Mouse (Mus musculus): Measurements from ENCODE around the gene Lbx2. TPM values are rescaled to one million over a fixed set of nuclear protein-coding genes. Genes with fewer than 3 reads are reported as not detected.

Lbx2 gene
- polyA plus RNA-seq, 1 experiment from 2014 or later = 0.27 TPM

DNA sequence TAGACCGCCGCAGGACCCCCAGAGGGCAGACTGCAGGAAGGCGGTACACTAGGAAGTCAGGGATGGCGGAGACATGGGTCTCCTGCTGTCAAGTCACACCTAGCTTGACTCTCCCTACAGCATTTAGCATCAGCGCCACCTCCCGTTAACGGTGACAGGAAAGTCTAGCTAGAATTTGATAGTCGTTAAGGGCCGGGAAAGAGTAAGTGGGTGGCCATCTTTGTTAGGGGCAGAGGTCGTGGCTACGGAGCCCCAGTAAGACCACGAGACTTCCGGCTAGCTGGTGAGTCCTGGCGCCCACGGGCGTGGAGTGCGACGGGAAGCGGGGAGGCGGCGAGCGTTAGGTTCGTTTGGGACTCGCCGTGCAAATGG lies 15.1 kb downstream of the Lbx2 start, which contains the start of the genes Ccdc142 and Gm42688:
TSS of gene Ccdc142 (plus strand) at position 286 of the 372 bp plus-strand sequence.
TSS of gene Gm42688 (plus strand) at position 302 of the 372 bp plus-strand sequence.
- peak within 1 kb of the TSS; percentile 99 for H3K4me2 ChIP-seq
- peak within 1 kb of the TSS; percentile 75 for H3K4me3 ChIP-seq
- no peaks in the 10 kb centered on the region for H3K9me3 ChIP-seq
- peak; percentile 84 for ATAC-seq (ENCODE audit: insufficient number of reproducible peaks, insufficient read depth, low FRiP score, low TSS enrichment, low read depth)
- H3K9ac ChIP-seq = peak within 1 kb of the TSS; percentile 87
- peak within 1 kb of the TSS; percentile 84 for H3K27ac ChIP-seq
- WGBS = 0% methylated on average over 25 of the region's 25 CpGs
- 0 out of 2 replicates have a peak, but pooled peaks cover 3% of the 10 kb centered on the region for H3K36me3 ChIP-seq
- H3K4me1 ChIP-seq = peaks cover 21% of the 10 kb centered on the region
- H3K27me3 ChIP-seq = peaks cover 9% of the 10 kb centered on the region

GRCm38 (mm10) chr6:83101688-83102556 lies 15.8 kb downstream of the Lbx2 start:
- Histone ChIP-seq H3K4me1 (peaks cover 21% of the 10 kb centered on the region), H3K27ac (peak overlapping the region; percentile 84), H3K9ac (peak overlapping the region; percentile 87), H3K4me2 (peak overlapping the region; percentile 99), H3K36me3 (peaks cover 8% of the 10 kb centered on the region; the same call in 1 of the 2 replicates), H3K27me3 (peaks cover 8% of the 10 kb centered on the region), H3K4me3 (peak overlapping the region; percentile 75), H3K9me3 (no peaks in the 10 kb centered on the region)
- peak; percentile 70 for ATAC-seq (ENCODE audit: insufficient number of reproducible peaks, insufficient read depth, low FRiP score, low TSS enrichment, low read depth)
- under 1% methylated on average over 74 of the region's 74 CpGs for WGBS

DNA sequence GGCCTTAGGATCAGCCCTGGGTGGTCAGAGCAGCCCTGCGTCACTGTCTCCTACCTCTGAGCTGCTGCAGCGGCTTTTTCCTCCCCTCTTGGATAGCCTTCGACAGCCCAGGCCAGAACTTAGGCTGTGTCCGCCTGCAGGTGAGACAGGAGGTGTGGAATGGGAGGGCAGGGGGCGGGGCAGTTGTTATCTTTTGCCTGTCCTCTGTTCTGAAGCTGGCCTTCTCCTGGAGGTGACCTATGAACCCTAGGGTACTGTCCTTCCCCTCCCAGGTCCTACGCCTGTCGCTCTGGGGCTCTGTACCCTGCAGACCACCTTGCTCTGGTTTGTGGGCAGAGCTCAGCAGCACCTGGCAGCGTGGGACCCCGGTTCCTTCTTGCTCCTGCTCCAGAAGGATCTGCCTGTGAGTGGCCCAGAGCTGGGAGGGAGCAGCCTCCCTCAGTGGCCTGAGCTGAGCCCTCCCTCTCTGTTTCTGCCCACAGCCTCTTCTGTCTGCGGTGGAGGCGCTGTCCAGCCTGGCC lies 17.0 kb downstream of the Lbx2 start:
- Histone ChIP-seq H3K9me3 (no peaks in the 10 kb centered on the region), H3K9ac (peak overlapping the region; percentile 87), H3K27me3 (peaks cover 8% of the 10 kb centered on the region), H3K4me1 (peaks cover 30% of the 10 kb centered on the region), H3K36me3 (peaks cover 9% of the 10 kb centered on the region; the same call in 1 of the 2 replicates), H3K27ac (no peak overlapping the region), H3K4me2 (peak overlapping the region; percentile 99), H3K4me3 (peak overlapping the region; percentile 75; the same call in 1 of the 2 replicates)
- no peak for ATAC-seq (ENCODE audit: insufficient number of reproducible peaks, insufficient read depth, low FRiP score, low TSS enrichment, low read depth)
- WGBS = 42% methylated on average over 11 of the region's 11 CpGs

DNA sequence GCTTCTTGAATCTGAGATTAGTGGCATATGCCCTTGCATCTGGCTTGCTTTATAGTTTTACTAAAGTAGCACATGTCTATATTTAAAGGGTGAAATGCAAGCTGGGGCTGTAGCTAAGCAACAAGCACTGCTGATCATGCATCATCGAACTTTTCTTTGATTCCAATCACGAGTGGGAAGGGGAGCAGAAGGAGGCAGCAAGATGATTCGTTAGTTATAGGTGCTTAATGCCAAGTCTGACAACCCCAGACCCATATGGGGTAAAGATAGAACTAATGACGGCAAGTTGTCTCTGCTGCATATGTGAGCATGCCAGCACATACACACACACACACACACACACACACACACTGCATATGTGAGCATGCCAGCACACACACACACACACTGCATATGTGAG lies 18.0 kb downstream of the Lbx2 start:
- Histone ChIP-seq H3K4me3 (no peak overlapping the region), H3K9ac (no peak overlapping the region), H3K27ac (no peak overlapping the region), H3K36me3 (peaks cover 9% of the 10 kb centered on the region; the same call in 1 of the 2 replicates), H3K9me3 (no peaks in the 10 kb centered on the region), H3K27me3 (peaks cover 8% of the 10 kb centered on the region), H3K4me2 (no peak overlapping the region), H3K4me1 (peaks cover 34% of the 10 kb centered on the region)
- WGBS = 65% methylated on average over 4 of the region's 4 CpGs
- no peak for ATAC-seq (ENCODE audit: insufficient number of reproducible peaks, insufficient read depth, low FRiP score, low TSS enrichment, low read depth)

DNA sequence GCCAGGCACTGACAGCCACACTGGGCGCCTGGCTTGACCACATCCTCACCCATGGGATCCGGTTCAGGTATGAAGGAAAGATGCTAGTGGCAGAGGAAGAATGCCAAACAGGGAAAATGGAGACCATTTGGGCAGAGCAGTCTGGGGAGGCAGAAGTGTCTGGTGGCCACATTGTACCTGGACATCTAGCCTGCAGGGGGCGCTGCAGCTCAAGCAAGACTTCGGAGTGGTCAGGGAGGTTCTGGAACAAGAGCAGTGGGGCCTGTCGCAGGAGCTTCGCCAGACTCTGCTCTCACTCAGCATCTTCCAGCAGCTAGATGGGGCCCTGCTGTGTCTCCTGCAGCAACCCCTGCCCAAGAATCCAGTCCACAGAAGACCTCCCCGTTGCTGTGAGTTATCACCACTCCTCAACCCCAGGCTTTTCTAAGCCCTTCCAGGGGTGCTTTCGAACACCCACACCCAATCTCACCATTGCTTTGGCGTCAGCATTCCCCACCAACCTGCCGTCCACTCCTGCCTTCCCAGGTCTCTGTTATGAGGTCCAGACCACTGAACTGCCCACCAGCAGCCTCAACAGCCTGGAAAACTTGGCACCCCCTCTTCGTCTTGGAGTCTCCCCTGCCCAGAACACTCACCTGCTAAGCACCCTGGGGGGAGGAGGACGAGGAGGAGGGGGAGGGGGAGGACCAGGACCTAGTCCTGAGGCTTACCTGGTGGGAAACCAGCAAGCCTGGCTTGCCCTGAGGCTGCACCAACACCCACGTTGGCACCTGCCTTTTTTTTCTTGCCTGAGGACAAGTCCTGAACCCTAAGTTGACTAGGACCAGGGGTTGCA lies 21.6 kb downstream of the Lbx2 start:
- H3K36me3 ChIP-seq = peaks cover 13% of the 10 kb centered on the region
- H3K4me3 ChIP-seq = peak overlapping the region; percentile 91
- H3K9ac ChIP-seq = peak overlapping the region; percentile 94; the same call in 1 of the 2 replicates
- peaks cover 30% of the 10 kb centered on the region for H3K4me1 ChIP-seq
- ATAC-seq (ENCODE audit: insufficient number of reproducible peaks, insufficient read depth, low FRiP score, low TSS enrichment, low read depth) = no peak
- H3K27ac ChIP-seq = 0 out of 2 replicates have a peak overlapping the region, but pooled peaks have one; percentile 81
- no peaks in the 10 kb centered on the region; the same call in 1 of the 2 replicates for H3K27me3 ChIP-seq
- peak overlapping the region; percentile 88 for H3K4me2 ChIP-seq
- H3K9me3 ChIP-seq = no peaks in the 10 kb centered on the region
- WGBS = 31% methylated on average over 13 of the region's 13 CpGs

GRCm38 (mm10) chr6:83108762-83109668 lies 22.8 kb downstream of the Lbx2 start, which contains the start of gene Mrpl53:
Mrpl53 (plus strand) TSS chr6:83109040.
- Histone ChIP-seq H3K27me3 (no peaks in the 10 kb centered on the region), H3K4me1 (peaks cover 22% of the 10 kb centered on the region), H3K27ac (peak within 1 kb of the TSS; percentile 81), H3K4me3 (peak within 1 kb of the TSS; percentile 91), H3K9me3 (no peaks in the 10 kb centered on the region), H3K9ac (peak within 1 kb of the TSS; percentile 94), H3K36me3 (peaks cover 13% of the 10 kb centered on the region), H3K4me2 (peak within 1 kb of the TSS; percentile 88)
- ATAC-seq (ENCODE audit: insufficient number of reproducible peaks, insufficient read depth, low FRiP score, low TSS enrichment, low read depth) = peak; percentile 80
- WGBS = under 1% methylated on average over 76 of the region's 76 CpGs

DNA sequence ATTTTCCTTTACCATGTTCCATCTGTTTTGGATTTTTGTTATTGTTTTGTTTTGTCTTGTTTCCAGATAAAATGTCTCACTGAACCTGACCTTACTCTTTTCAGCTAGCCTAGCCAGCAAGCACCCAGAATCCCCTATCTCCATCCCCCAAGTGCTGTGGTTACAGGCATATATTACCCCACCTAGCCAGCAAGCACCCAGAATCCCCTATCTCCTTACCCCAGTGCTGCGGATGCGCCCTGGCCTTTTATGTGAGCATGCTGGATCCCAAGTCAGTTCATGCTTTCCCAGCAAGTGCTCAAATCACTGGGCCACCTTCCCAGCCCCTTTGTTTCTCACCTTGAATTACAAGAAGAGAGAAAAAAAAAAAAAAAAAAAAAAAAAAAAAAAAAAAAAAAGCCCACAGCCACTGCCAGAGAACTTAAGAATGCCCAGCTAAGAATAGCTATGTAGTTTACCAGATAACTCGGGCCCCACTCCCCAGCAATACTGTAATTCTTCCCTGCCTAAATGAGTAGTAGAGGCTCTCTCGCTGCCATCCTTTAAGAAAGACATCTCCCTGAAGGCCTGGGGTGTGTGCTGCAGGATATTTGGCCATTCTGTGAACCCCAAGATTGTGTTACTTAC lies 25.5 kb downstream of the Lbx2 start:
- no peak overlapping the region for H3K4me2 ChIP-seq
- peaks cover 8% of the 10 kb centered on the region for H3K36me3 ChIP-seq
- WGBS = 91% methylated on average over 4 of the region's 4 CpGs
- H3K27me3 ChIP-seq = no peaks in the 10 kb centered on the region
- ATAC-seq (ENCODE audit: insufficient number of reproducible peaks, insufficient read depth, low FRiP score, low TSS enrichment, low read depth) = no peak
- H3K27ac ChIP-seq = no peak overlapping the region
- no peaks in the 10 kb centered on the region for H3K9me3 ChIP-seq
- H3K4me1 ChIP-seq = peaks cover 36% of the 10 kb centered on the region
- H3K9ac ChIP-seq = no peak overlapping the region
- no peak overlapping the region for H3K4me3 ChIP-seq

GRCm38 (mm10) chr6:83115011-83115671 lies 29.0 kb downstream of the Lbx2 start, which contains the start of gene Mogs:
Mogs (plus strand) TSS chr6:83115496.
- Histone ChIP-seq H3K9ac (peak within 1 kb of the TSS; percentile 94), H3K4me1 (peaks cover 46% of the 10 kb centered on the region), H3K4me2 (peak within 1 kb of the TSS; percentile 96), H3K4me3 (peak within 1 kb of the TSS; percentile 91), H3K27me3 (no peaks in the 10 kb centered on the region), H3K9me3 (no peaks in the 10 kb centered on the region), H3K36me3 (peaks cover 37% of the 10 kb centered on the region), H3K27ac (peak within 1 kb of the TSS; percentile 86)
- 1% methylated on average over 40 of the region's 58 CpGs for WGBS
- peak; percentile 81 for ATAC-seq (ENCODE audit: insufficient number of reproducible peaks, insufficient read depth, low FRiP score, low TSS enrichment, low read depth)

DNA sequence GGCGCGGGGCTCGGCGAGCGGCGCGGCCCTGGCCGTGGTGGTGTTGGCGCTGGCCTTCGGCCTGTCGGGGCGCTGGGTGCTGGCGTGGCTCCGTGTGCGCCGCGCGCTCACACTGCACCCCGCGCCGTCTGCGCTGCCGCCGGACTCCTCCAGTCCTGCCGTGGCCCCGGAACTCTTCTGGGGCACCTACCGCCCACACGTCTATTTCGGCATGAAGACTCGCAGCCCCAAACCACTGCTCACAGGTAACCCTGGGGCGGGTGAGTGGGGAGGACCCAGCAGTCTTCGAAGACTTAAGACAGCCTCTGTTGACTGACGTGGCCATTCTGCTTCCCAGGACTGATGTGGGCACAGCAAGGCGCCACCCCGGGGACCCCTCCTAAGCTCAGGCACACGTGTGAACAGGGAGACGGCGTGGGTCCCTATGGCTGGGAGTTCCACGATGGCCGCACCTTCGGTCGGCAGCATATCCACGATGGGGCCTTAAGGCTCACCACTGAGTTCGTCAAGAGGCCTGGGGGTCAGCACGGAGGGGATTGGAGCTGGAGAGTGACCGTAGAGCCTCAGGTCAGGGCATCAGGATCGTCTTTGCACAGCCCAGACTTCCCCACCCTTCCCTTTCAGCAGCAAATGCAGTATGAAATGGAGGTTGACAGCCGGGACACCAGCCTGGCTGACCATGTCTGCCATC lies 29.7 kb downstream of the Lbx2 start:
- H3K27ac ChIP-seq = peak overlapping the region; percentile 86
- peak; percentile 22; the same call in 1 of the 2 replicates for ATAC-seq (ENCODE audit: insufficient number of reproducible peaks, insufficient read depth, low FRiP score, low TSS enrichment, low read depth)
- H3K27me3 ChIP-seq = no peaks in the 10 kb centered on the region
- WGBS = 1% methylated on average over 43 of the region's 48 CpGs
- peaks cover 36% of the 10 kb centered on the region for H3K36me3 ChIP-seq
- peak overlapping the region; percentile 96 for H3K4me2 ChIP-seq
- H3K9me3 ChIP-seq = no peaks in the 10 kb centered on the region
- H3K4me1 ChIP-seq = peaks cover 46% of the 10 kb centered on the region
- peak overlapping the region; percentile 94 for H3K9ac ChIP-seq
- H3K4me3 ChIP-seq = peak overlapping the region; percentile 91
